Mouse (Mus musculus) heart, embryonic 15.5 days (tissue): ENCODE results near the gene Zmat5. TPM values are rescaled to one million over a fixed set of nuclear protein-coding genes. Genes with fewer than 3 reads are reported as not detected.

Experiments used
- ATAC-seq: fragments of 200-750 bp; cut with Nextera tagmentation; replicated peaks from 2 replicates; pipeline ENCODE4 v1.8.0; 2017; ENCODE audit warnings: low read depth, moderate TSS enrichment; ENCODE audit not compliant: insufficient number of reproducible peaks, insufficient read depth, low FRiP score
- H3K27ac ChIP-seq: fragments of 300-500 bp; sonication (generic); 2 replicates; pipeline ENCODE4 v1.5.1; 2015; ENCODE audit warnings: mild to moderate bottlenecking, inconsistent platforms
- H3K27me3 ChIP-seq: fragments of 300-500 bp; sonication (generic); 2 replicates; pipeline ENCODE4 v1.6.1; 2015; ENCODE audit warnings: inconsistent platforms
- H3K36me3 ChIP-seq: fragments of 300-500 bp; sonication (generic); 2 replicates; pipeline ENCODE4 v1.6.1; 2015; ENCODE audit warnings: mild to moderate bottlenecking, inconsistent platforms
- H3K4me1 ChIP-seq: fragments of 300-500 bp; sonication (generic); replicated peaks from 2 replicates; pipeline ENCODE4 v1.6.1; 2015; ENCODE audit warnings: inconsistent platforms
- H3K4me2 ChIP-seq: fragments of 300-500 bp; sonication (generic); 2 replicates; pipeline ENCODE4 v1.6.1; 2015; ENCODE audit warnings: inconsistent platforms, mild to moderate bottlenecking, moderate library complexity
- H3K4me3 ChIP-seq: fragments of 300-500 bp; sonication (generic); 2 replicates; pipeline ENCODE4 v1.5.1; 2015; ENCODE audit warnings: mild to moderate bottlenecking, inconsistent platforms
- H3K9ac ChIP-seq: fragments of 300-500 bp; sonication (generic); 2 replicates; pipeline ENCODE4 v1.6.1; 2015; ENCODE audit warnings: mild to moderate bottlenecking, inconsistent platforms
- H3K9me3 ChIP-seq: fragments of 300-500 bp; sonication (generic); replicated peaks from 2 replicates; pipeline ENCODE4 v1.6.1; 2016; ENCODE audit warnings: inconsistent platforms
- whole genome bisulfite sequencing: fragments of 180-500 bp; shearing (Covaris S2); methylation state at CpG from one replicate; pipeline ENCODE4 v1.1.7; 2015; ENCODE audit warnings: mixed read lengths; 5-methylcytosine and 5-hydroxymethylcytosine counted together
- polyA plus RNA-seq: library from polyadenylated mRNA; unstranded; fragments of >200 nt; fragmentation: Nextera tagmentation; extraction: Ambion mirVana; gene quantifications from 2 replicates; pipeline ENCODE4 v1.2.1, GENCODE M21; 2015

Gene Zmat5
- polyA plus RNA-seq, 1 experiment from 2014 or later: 52.7 TPM

DNA sequence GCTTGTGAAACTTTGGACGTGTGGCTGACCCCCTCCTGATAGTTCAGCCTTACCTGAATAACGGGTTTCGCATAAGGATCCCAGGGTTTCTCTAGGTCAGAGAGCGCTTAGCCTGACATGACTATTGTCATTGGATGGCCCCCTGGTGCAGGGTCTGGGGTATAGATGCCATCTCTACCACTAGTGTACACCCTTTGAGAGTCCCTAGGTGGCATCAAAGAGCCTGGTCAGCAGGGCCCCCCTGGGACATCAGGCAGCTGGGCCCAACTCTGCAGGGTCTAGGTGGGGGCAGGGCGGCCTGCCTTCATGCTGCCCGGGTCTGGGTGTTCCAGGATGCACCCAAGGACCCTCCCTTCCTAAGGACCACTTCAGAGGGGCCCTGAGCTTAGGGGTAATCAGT is 31.9 kb downstream of the Zmat5 start:
- WGBS: 67% methylated on average over 6 of the region's 6 CpGs
- ATAC-seq: no peak

DNA sequence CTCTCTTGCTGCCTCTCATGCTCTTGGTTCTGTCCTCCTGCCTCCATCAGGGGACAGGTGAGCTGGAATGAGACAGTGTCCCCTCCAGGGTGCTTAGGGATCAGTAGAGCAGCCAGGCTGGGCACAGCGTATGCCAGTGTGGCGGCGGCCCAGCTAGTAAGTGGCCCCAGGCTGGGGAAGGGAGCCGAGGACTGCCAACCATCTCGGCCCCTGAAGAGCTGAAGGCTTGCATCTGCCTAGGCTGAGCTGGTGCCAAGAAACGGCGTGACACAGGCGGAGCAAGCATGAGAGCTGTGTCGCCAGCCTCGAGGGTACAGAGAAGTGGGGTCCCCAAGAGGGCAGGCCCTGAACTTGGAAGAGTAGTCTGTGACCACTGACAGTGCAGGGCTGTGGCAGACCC is 33.2 kb downstream of the Zmat5 start:
- Histone ChIP-seq H3K36me3 (no peaks in the 10 kb centered on the region), H3K4me3 (no peak overlapping the region), H3K27ac (no peak overlapping the region), H3K9ac (no peak overlapping the region), H3K4me1 (no peaks in the 10 kb centered on the region), H3K9me3 (no peaks in the 10 kb centered on the region), H3K4me2 (no peak overlapping the region), H3K27me3 (peaks cover 24% of the 10 kb centered on the region)
- ATAC-seq: no peak
- WGBS: 78% methylated on average over 10 of the region's 10 CpGs

More for the DNA sequence above, 31.9 kb downstream of the Zmat5 start:
- no peaks in the 10 kb centered on the region for H3K9me3 ChIP-seq
- H3K27ac ChIP-seq: no peak overlapping the region
- H3K36me3 ChIP-seq: no peaks in the 10 kb centered on the region
- no peak overlapping the region for H3K9ac ChIP-seq
- peaks cover 11% of the 10 kb centered on the region; the same call in 1 of the 2 replicates for H3K27me3 ChIP-seq
- H3K4me2 ChIP-seq: no peak overlapping the region
- H3K4me1 ChIP-seq: no peaks in the 10 kb centered on the region
- H3K4me3 ChIP-seq: no peak overlapping the region

DNA sequence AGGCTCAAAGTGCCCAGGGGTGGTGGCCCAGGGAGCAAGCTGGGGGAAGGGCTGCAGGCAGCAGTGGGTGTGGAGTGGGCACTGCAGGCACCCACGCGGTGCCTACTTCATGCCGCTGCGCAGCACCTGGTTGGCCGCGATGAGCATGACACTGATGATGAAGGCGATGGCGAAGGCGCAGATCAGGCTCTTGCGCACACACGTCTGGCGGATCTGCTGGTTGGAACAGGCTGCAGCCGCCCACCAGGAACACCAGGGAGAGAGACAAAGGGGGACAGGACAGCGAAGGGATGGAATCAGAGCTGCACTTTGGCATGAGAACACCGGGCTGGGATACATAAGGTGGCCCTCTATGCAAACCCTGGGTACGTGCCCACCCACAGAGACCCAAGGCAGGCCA is 34.2 kb downstream of the Zmat5 start:
- Histone ChIP-seq H3K27me3 (peaks cover 35% of the 10 kb centered on the region), H3K27ac (no peak overlapping the region), H3K36me3 (no peaks in the 10 kb centered on the region), H3K4me3 (no peak overlapping the region), H3K4me2 (no peak overlapping the region), H3K9me3 (no peaks in the 10 kb centered on the region), H3K9ac (no peak overlapping the region), H3K4me1 (no peaks in the 10 kb centered on the region)
- WGBS: 90% methylated on average over 16 of the region's 16 CpGs
- ATAC-seq: no peak

DNA sequence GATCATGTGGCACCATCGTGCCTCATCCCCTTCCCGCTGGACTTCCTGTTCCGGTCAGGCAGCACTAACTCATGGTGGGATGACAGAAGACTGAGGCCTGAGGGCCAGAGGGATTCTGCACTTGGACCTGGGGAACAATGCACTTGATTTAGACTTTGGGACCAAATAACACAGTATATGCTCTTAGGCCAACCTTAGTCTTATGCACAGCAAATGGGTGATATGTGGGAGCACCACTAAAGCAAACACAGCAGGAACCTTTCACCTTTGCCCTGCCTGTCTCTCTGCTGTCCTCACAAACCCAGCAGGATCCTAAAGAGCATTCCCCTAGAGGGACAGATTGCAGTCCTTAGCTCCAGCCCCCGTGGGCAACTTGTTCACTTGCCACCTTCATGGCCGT is 36.3 kb downstream of the Zmat5 start:
- Histone ChIP-seq H3K36me3 (no peaks in the 10 kb centered on the region), H3K27ac (no peak overlapping the region), H3K4me1 (peaks cover 3% of the 10 kb centered on the region), H3K4me2 (no peak overlapping the region), H3K4me3 (no peak overlapping the region), H3K9ac (no peak overlapping the region), H3K27me3 (peaks cover 56% of the 10 kb centered on the region), H3K9me3 (no peaks in the 10 kb centered on the region)
- ATAC-seq: no peak
- 55% methylated on average over 5 of the region's 5 CpGs for WGBS

DNA sequence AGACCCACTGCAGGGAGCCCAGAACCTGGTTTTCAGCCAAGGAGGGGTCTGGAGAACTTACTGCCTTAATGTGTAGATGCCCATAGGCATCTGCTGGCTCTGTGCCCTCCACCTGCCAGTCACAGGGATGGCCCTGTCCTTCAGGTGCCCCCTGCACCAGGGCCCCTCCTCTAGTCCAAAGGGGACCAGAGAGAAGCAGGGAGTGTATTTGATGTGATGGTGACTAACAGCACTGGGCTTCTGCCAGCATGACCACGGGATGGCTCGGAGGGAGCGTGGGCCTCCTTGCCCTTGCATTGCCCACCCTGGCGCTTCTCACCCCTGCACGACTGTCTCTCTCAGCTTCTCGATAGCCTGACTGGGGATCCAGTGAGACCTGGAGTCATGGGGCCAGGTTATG is 40.2 kb downstream of the Zmat5 start:
- no peaks in the 10 kb centered on the region for H3K36me3 ChIP-seq
- ATAC-seq: no peak
- H3K4me1 ChIP-seq: peaks cover 20% of the 10 kb centered on the region
- H3K4me2 ChIP-seq: no peak overlapping the region
- H3K9me3 ChIP-seq: no peaks in the 10 kb centered on the region
- 55% methylated on average over 6 of the region's 6 CpGs for WGBS
- H3K4me3 ChIP-seq: no peak overlapping the region
- H3K27me3 ChIP-seq: peaks cover 95% of the 10 kb centered on the region
- no peak overlapping the region for H3K9ac ChIP-seq
- H3K27ac ChIP-seq: no peak overlapping the region

DNA sequence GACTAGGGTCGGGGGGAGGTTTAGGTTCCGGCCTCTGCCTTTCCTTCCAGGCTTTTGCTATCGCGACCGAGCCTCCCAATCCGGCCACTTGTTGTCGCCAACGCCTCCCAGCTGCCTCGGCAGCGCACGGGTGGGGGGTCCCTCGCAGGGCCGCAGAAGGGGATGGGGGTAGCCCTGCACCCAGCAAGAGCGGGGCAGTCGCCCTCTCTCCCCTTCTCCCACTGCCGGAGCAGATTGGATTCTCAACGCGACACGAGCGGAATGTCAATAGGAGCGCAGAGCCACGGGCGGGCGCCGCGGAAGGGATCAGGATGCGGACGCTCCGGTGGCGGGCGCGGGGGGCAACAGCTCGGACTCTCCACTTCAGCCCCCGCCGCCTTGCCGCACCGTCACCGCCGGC is 41.5 kb downstream of the Zmat5 start:
- Histone ChIP-seq H3K9me3 (no peaks in the 10 kb centered on the region), H3K27me3 (peaks cover 99% of the 10 kb centered on the region), H3K4me1 (peaks cover 20% of the 10 kb centered on the region), H3K4me2 (peak overlapping the region; percentile 92), H3K4me3 (peak overlapping the region; percentile 52), H3K9ac (no peak overlapping the region), H3K27ac (no peak overlapping the region), H3K36me3 (no peaks in the 10 kb centered on the region)
- no peak for ATAC-seq
- WGBS: under 1% methylated on average over 39 of the region's 39 CpGs

DNA sequence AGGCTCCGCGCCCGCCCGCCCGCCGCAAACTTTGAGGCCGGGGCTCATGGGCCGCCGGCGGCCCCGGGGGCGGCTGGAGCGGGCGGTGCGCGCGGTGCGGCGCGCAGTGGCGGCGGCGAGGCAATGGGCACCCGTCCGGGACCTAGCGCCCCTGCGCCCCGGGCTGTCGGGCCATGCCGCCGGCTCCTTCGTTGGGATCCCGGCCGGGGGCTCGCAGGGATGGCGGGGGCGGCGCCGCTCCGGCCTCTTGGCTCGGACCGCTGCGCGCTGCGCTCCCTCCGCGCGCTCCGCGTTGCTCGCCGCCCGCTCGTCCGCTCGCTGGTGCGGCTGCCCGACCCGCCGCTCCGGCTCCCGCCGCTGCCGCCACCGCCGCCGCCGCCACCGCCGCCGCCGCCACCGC is 42.3 kb downstream of the Zmat5 start, which contains the start of gene Cabp7:
Gene Cabp7, minus strand, starts transcription at position 46 of the 400 bp plus-strand sequence.
- WGBS: under 1% methylated on average over 41 of the region's 73 CpGs

DNA sequence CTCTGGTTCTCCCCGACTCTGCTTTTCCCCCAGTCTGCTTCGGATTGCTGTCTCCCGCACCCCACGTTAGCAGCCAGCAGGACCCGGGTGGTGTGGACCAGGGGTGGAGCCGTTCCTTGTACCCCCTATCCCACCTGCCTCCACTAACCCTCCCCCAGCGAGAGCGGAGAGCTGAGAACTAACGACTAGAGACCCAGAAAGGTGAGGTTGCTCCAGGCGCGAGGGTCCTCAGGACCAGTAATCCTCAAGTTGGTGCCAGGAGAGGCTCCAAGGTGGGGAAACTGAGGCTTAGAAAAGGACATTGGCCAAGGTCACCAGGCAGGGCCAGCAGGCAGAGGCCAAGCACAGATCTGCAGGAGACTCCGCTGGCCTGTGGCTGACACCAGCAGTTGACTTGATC is 42.8 kb downstream of the Zmat5 start:
- Histone ChIP-seq H3K4me2 (peak overlapping the region; percentile 92), H3K9ac (no peak overlapping the region), H3K4me1 (peaks cover 20% of the 10 kb centered on the region), H3K4me3 (peak overlapping the region; percentile 52), H3K27me3 (peaks cover 95% of the 10 kb centered on the region), H3K36me3 (no peaks in the 10 kb centered on the region), H3K27ac (no peak overlapping the region), H3K9me3 (no peaks in the 10 kb centered on the region)
- 4% methylated on average over 12 of the region's 12 CpGs for WGBS
- no peak for ATAC-seq

More for the DNA sequence above, 42.3 kb downstream of the Zmat5 start, which contains the start of gene Cabp7:
- Histone ChIP-seq H3K27ac (no peak within 1 kb of the TSS), H3K9ac (no peak within 1 kb of the TSS), H3K4me2 (peak within 1 kb of the TSS; percentile 92), H3K4me1 (peaks cover 20% of the 10 kb centered on the region), H3K27me3 (peaks cover 96% of the 10 kb centered on the region), H3K4me3 (peak within 1 kb of the TSS; percentile 52), H3K9me3 (no peaks in the 10 kb centered on the region), H3K36me3 (no peaks in the 10 kb centered on the region)
- ATAC-seq: no peak

DNA sequence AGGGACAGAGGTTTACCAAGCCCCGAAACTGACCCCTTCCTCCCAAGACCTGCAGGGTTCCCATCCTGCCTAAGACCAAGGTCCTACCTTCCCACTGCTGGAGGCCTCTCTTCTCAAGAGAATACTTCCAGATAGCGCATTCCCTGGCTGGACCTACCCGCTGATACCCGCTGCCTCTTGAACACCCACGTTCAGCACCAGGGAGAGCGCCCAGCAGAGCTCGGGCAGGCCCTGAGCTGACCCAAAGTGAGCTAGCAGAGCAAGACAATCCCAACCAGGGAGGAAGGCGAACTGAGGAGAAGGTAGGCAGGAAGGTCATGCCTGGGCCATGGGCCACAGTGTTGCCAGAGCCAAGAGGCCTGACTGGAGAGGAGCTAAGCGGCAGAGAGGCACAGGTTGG is 45.8 kb downstream of the Zmat5 start:
- no peak for ATAC-seq
- H3K4me2 ChIP-seq: no peak overlapping the region
- no peak overlapping the region for H3K9ac ChIP-seq
- WGBS: 1% methylated on average over 9 of the region's 9 CpGs
- H3K9me3 ChIP-seq: no peaks in the 10 kb centered on the region
- H3K4me3 ChIP-seq: no peak overlapping the region
- H3K36me3 ChIP-seq: no peaks in the 10 kb centered on the region
- no peak overlapping the region for H3K27ac ChIP-seq
- peaks cover 82% of the 10 kb centered on the region for H3K27me3 ChIP-seq
- H3K4me1 ChIP-seq: peaks cover 20% of the 10 kb centered on the region

DNA sequence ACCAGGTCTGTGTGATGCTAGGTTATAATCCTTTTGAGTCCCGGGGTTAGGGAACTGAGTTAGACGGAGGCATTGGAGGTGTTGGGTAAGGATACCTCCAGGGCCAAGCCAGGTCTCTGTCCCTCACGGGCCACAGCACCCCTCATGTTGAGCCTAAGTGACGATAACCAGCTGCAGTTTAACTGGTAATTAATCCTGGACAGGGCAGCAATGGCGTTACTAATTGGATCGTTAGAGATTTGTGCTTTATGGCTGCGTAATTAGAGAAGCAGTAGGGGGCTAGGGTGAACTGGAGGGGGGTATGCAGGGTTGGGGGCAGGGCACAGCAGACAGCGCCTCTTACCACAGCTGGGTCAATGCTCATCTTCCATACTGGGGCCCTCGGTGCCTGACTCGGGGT is 48.4 kb downstream of the Zmat5 start:
- H3K4me2 ChIP-seq: no peak overlapping the region
- no peak overlapping the region for H3K9ac ChIP-seq
- 44% methylated on average over 10 of the region's 10 CpGs for WGBS
- H3K4me1 ChIP-seq: no peaks in the 10 kb centered on the region
- no peaks in the 10 kb centered on the region for H3K36me3 ChIP-seq
- no peak overlapping the region for H3K27ac ChIP-seq
- peaks cover 56% of the 10 kb centered on the region for H3K27me3 ChIP-seq
- no peaks in the 10 kb centered on the region for H3K9me3 ChIP-seq
- ATAC-seq: no peak
- no peak overlapping the region for H3K4me3 ChIP-seq

DNA sequence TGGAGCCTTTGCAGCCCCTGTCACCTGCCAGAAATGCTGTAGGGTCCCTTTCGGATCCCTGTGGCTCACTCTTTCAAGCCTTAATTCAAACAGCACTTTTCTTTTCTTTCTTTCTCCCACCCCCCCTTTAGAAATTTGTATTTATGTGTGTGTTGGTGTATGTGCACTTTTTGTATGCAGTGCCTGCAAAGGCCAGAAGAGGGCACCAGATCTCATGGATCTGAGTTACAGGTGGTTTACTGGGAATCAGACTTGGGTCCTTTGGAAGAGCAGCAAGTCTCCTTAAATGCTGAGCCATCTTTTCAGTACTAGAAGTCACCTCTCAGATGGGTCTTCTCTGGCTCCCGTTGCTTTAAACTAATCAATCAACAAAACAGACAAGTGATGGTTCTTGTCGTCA is 49.6 kb downstream of the Zmat5 start:
- 85% methylated on average over 3 of the region's 3 CpGs for WGBS
- peaks cover 44% of the 10 kb centered on the region for H3K27me3 ChIP-seq
- no peak overlapping the region for H3K9ac ChIP-seq
- no peak overlapping the region for H3K27ac ChIP-seq
- no peak overlapping the region for H3K4me3 ChIP-seq
- H3K4me1 ChIP-seq: no peaks in the 10 kb centered on the region
- no peaks in the 10 kb centered on the region for H3K9me3 ChIP-seq
- no peak overlapping the region for H3K4me2 ChIP-seq
- no peaks in the 10 kb centered on the region for H3K36me3 ChIP-seq
- ATAC-seq: no peak

DNA sequence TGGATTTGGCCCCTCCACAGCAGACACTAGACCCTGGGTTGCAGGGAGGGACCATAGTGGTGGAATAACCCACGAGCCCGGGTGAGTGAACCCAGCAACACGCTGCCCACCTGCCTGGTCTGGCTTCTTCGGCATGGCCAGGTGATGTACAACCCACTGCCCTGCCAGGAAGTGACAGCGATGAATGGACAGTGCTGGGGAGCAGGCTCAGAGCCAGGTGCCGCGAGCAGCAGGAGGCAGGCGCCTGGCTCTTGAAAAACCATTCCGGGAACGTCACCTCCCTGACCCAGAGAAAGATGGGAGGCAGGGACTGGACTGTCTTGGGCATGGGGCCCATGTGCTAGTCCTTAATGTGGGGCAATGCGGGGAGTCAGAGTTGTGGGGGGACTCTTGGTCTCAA is 50.4 kb downstream of the Zmat5 start:
- Histone ChIP-seq H3K27ac (no peak overlapping the region), H3K27me3 (peaks cover 36% of the 10 kb centered on the region), H3K4me3 (no peak overlapping the region), H3K9ac (no peak overlapping the region), H3K4me2 (no peak overlapping the region), H3K36me3 (no peaks in the 10 kb centered on the region), H3K9me3 (no peaks in the 10 kb centered on the region), H3K4me1 (no peaks in the 10 kb centered on the region)
- WGBS: 71% methylated on average over 11 of the region's 11 CpGs
- ATAC-seq: no peak
